Mouse (Mus musculus) lung, adult 2 months (tissue): Measurements from ENCODE around the gene Mcm3ap. TPM values are rescaled to one million over a fixed set of nuclear protein-coding genes. Genes with fewer than 3 reads are reported as not detected.

ENCODE experiments used
- DNase-seq: peaks from one replicate; pipeline ENCODE4 v3.0.0; 2022
- H3K4me1 ChIP-seq: fragments of 200-500 bp; 2 replicates; pipeline ENCODE4 v1.6.1; 2011; ENCODE audit warnings: low read length; ENCODE audit not compliant: control insufficient read depth, insufficient read depth
- H3K4me3 ChIP-seq: fragments of 200-500 bp; replicated peaks from 2 replicates; pipeline ENCODE3; 2011; ENCODE audit warnings: low read depth, mild to moderate bottlenecking, control low read depth, low read length; ENCODE audit errors: extremely low read depth
- CTCF ChIP-seq: fragments of 200-500 bp; IDR thresholded peaks from 2 replicates; pipeline ENCODE4 v1.5.1; 2011; ENCODE audit warnings: mild to moderate bottlenecking, low read length, control low read depth; ENCODE audit not compliant: insufficient read depth
- POLR2A ChIP-seq: fragments of 200-500 bp; IDR thresholded peaks from 2 replicates; pipeline ENCODE4 v1.6.1; 2011; ENCODE audit warnings: low read depth, mild to moderate bottlenecking, control low read depth, low read length, borderline replicate concordance; ENCODE audit errors: extremely low read depth
- WGBS: fragments of 180-500 bp; shearing (Covaris S2); methylation state at CpG from one replicate; pipeline ENCODE4 v1.1.7; 2018; 5-methylcytosine and 5-hydroxymethylcytosine counted together
- polyA plus RNA-seq: library from polyadenylated mRNA; depleted of rRNA; stranded (reverse); fragments of >200 nt; gene quantifications from 2 replicates; pipeline ENCODE4 v1.2.3, GENCODE M21; 2012

Mcm3ap gene
- polyA plus RNA-seq, 1 experiment: 21.0 TPM

DNA sequence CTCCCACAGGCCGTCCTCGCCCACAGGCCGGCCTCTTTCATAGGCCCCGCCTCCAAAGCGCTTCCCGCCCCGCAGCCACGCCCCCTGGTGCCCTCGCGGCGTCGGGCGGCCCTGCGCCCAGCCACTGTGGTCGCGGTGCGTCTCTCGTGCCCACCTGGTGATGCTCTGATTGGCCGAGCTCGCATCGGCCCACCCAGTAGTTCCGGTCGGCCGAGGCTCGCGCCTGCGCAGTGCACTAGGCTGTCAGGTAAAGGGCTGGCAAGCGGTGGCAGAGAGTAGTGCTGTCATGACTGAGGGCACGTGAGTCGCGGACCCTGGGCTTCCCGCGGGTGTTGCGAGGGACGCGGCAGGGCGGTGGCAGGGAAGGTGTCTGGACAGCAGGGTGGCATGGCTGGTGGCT is 62.6 kb downstream of the Mcm3ap start, which contains the start of gene Lss:
Lss (plus strand) TSS at position 214 of the 400 bp plus-strand sequence.
- Histone ChIP-seq H3K4me3 (peak within 1 kb of the TSS; percentile 87), H3K4me1 (0 out of 2 replicates have a peak, but pooled peaks cover 2% of the 10 kb centered on the region)
- under 1% methylated on average over 37 of the region's 37 CpGs for WGBS
- peak; percentile 93 for DNase-seq
- TF ChIP-seq CTCF (no peak), POLR2A (peak; percentile 81; the same call in 1 of the 2 replicates)

DNA sequence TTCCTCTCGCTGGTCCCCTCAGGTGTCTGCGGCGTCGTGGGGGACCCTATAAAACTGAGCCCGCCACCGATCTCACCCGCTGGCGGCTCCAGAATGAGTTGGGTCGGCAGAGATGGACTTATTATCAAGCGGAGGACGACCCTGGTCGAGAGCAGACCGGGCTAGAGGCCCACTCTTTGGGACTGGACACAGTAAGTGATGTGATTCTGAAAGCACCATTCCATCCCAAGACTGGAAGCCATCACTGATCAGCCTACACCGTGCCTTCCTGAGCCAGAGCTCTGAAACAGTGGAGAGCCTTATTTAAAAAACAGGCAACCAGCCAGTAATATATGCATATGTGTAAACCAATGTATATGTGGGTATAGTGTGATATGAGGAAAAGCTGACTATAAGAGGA is 63.1 kb downstream of the Mcm3ap start:
- H3K4me1 ChIP-seq: 0 out of 2 replicates have a peak, but pooled peaks cover 2% of the 10 kb centered on the region
- WGBS: 3% methylated on average over 14 of the region's 14 CpGs
- no peak for DNase-seq
- TF ChIP-seq CTCF: no peak
- peak overlapping the region; percentile 87 for H3K4me3 ChIP-seq

DNA sequence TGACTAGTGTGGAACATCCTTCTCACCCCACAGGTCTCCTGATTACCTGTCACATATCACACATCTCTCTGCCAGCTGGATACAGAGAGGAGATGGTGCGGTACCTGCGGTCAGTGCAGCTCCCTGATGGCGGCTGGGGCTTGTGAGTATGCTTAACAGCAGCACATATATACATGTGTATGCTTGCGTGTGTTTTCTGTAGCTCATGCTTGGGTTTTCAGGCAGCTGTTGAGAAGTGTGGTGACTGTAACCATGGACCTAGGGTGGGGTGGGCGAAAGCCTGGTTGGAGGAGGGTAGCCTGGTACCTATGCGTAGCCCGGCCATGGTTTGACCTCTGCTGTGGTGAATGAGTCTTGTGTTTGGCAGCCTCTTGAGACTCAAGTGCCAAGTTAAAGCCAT is 66.8 kb downstream of the Mcm3ap start:
- no peak for DNase-seq
- no peak for TF ChIP-seq POLR2A
- no peak for TF ChIP-seq CTCF
- Histone ChIP-seq H3K4me3 (no peak overlapping the region), H3K4me1 (0 out of 2 replicates have a peak, but pooled peaks cover 2% of the 10 kb centered on the region)
- 91% methylated on average over 7 of the region's 7 CpGs for WGBS

DNA sequence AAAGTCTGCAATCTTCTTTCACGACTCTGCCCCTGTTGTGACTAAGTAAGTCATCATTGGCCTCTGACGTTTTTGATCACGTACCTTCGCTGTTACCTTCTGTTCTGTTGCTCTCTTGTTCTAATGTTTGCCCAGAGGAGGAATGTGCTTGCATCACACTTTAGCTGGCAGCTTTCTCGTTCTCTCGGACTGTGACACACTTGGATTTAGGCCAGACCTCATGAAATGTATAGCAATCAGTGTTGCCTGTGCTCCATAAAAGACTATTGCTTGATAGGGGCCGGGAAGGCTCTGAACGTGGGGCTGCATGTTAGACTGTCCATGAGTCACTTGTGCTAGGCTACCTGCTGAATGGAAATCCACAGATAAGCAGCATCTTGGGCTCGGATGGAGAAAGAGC is 68.9 kb downstream of the Mcm3ap start:
- H3K4me3 ChIP-seq: no peak overlapping the region

DNA sequence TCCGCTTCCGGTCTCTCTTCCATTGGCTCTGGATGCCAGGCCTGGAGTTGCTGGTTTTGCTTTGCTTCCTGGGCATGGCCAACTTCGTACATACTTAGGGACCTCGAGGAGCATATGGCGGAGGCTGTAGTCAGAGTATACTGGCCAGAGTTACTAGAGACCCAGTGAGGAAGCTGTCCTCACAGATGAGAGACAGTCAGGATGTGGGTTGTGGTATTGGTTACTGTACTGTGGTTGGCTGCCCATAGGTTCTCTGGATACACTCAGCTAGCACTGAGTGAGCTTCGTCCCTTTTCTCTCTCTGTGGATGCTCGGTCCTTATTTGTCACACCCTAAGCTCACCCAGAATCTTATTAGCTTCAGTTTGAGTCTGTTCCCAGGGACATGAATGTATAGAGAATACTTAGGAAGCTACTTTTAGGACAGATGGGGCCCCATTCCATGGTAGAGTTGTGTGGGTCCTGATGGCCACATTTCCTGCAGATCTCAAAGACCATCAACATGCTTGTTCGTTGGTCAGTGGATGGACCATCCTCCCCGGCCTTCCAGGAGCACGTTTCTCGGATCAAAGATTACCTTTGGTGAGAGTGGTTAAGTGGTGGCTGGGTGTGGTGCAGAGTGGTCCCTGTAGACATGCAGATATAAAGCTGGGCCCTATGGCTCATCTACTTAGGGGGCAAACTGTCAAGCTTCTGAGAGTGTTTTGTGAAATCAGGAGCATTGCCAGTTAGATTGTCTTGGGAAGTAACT is 72.8 kb downstream of the Mcm3ap start:
- TF ChIP-seq CTCF (no peak), POLR2A (no peak)
- 87% methylated on average over 11 of the region's 11 CpGs for WGBS
- Histone ChIP-seq H3K4me3 (no peak overlapping the region), H3K4me1 (no peaks in the 10 kb centered on the region)
- DNase-seq: no peak

More for the DNA sequence above, 68.9 kb downstream of the Mcm3ap start:
- no peak for DNase-seq
- H3K4me1 ChIP-seq: no peaks in the 10 kb centered on the region
- TF ChIP-seq CTCF (no peak), POLR2A (no peak)
- WGBS: 53% methylated on average over 9 of the region's 9 CpGs

DNA sequence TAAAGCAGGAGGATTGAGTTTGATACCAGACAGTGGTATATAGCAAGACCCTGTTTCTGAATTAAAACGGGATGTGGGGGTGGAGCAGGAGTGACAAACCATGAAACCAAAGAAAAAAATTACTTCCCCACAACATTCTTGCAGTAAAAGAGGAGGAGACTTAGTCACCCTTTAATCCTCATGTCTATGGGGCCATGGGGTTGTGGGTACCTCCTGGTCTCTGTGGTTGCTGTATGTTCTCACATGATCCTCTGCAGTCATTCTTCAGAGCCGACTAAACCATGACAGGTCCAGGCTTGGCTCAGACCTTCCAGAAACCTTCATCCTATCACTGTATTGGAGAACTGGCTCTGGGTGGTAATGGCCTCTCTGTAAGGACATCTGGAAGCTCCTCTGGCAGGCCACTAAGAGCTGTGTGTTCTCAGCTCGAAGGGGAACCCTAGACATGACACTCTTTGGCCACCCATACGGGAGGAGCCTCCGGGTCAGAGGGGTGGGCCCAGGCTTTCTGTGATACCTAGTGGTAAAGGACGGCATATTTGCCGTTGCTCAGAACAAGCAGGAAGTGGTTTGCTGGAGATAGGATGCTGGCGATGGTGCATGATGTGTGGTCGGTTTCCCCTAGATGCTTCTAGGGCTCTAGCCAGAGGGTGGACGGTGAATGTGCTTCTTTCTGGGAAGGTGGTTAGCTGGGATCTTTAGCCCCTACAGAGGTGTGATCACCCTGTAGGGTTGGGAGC is 74.1 kb downstream of the Mcm3ap start:
- WGBS: 73% methylated on average over 10 of the region's 10 CpGs
- no peak for DNase-seq
- no peaks in the 10 kb centered on the region for H3K4me1 ChIP-seq

DNA sequence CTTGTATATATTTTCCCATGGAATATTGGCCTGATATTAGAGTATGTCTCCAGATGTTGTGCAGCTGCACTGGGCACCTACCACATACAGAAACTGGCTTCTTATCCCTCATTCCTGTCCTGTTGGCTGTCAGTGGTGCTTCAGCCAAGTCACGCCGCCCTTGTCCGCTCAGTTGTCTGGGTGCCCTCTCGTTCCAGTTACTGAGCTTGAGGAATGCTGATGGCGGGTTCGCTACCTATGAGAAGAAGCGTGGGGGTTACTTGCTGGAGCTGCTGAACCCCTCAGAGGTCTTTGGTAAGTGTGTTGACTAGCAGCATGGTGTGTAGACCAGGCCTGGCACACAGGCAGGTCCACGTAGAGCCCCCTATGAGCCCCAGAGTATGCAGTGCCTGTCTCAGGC is 77.8 kb downstream of the Mcm3ap start:
- Histone ChIP-seq H3K4me1 (no peaks in the 10 kb centered on the region), H3K4me3 (no peak overlapping the region)
- whole genome bisulfite sequencing: 92% methylated on average over 8 of the region's 8 CpGs
- no peak for DNase-seq
- TF ChIP-seq POLR2A: no peak
- no peak for TF ChIP-seq CTCF

More for the DNA sequence above, 74.1 kb downstream of the Mcm3ap start:
- TF ChIP-seq CTCF (no peak), POLR2A (no peak)
- H3K4me3 ChIP-seq: no peak overlapping the region

DNA sequence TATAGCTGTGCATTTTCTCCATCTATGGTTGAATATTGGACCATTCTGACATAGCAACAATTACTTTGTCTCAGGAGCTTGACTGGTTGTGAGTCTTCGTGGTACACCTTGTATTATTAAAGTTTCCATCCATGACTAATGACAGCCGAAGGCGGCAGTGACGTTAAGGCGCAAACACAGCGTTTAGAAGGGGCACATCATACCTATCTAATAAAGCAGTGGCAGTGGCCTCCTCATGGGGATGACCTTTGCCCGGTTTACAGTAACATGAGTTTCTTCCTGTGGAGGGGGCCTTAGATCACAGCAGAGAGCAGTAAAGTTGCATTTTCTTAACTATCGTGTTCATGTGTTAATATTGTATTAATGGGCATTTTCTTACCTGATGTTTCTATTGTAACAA is 79.5 kb downstream of the Mcm3ap start:
- H3K4me1 ChIP-seq: no peaks in the 10 kb centered on the region
- WGBS: 93% methylated on average over 8 of the region's 8 CpGs
- H3K4me3 ChIP-seq: no peak overlapping the region
- TF ChIP-seq POLR2A (no peak), CTCF (no peak)
- DNase-seq: no peak

DNA sequence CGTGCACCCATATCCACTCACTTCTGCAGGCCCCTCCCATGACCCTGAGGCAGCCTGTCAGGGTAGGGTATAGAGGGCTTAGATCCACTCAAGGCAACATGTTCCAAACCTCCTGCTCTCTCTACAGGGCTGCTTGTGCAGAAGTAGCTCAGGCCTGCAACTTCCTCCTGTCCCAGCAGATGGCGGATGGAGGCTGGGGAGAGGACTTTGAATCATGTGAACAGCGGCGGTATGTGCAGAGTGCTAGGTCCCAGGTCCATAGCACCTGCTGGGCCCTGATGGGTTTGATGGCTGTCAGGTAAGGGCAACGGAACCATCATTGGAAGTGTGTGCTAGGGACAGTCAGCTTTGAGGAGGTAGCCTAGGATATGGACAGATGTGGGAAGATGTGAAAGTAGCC is 81.7 kb downstream of the Mcm3ap start:
- no peak for DNase-seq
- no peak overlapping the region for H3K4me3 ChIP-seq
- no peaks in the 10 kb centered on the region for H3K4me1 ChIP-seq
- whole genome bisulfite sequencing: 94% methylated on average over 5 of the region's 5 CpGs
- TF ChIP-seq POLR2A: no peak
- TF ChIP-seq CTCF: peak; percentile 21; the same call in 1 of the 2 replicates

DNA sequence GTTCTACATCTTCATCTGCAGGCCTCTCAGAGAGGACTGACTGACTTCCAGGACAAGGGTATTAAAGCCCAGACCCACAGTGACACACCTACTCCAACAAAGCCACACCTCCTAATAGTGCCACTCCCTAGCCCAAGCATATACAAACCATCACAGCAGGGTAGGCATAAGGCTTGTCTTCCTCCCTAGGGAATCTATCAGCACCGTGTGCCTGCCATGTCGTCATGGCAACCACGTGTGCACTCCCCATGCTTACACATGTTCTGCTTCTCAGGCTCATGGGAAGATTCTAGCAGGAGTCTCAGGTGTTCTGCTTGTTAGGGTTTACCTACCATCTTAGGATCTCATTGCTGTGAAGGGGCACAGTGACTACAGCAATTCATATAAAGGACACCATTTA is 82.8 kb downstream of the Mcm3ap start:
- no peak for TF ChIP-seq CTCF
- no peak for TF ChIP-seq POLR2A
- Histone ChIP-seq H3K4me1 (no peaks in the 10 kb centered on the region), H3K4me3 (no peak overlapping the region)
- DNase-seq: no peak
- WGBS: 72% methylated on average over 3 of the region's 3 CpGs
